Mouse (Mus musculus): ENCODE results near the gene Brpf3. TPM values are rescaled to one million over a fixed set of nuclear protein-coding genes. Genes with fewer than 3 reads are reported as not detected.
"Not testable (repeated sequence)": the region's sequence is repeated elsewhere in the genome, so short reads cannot be mapped to it uniquely, and the experiment has no call there.

The Brpf3 gene
- polyA plus RNA-seq, 1 experiment from 2014 or later, result 8.1 TPM

DNA sequence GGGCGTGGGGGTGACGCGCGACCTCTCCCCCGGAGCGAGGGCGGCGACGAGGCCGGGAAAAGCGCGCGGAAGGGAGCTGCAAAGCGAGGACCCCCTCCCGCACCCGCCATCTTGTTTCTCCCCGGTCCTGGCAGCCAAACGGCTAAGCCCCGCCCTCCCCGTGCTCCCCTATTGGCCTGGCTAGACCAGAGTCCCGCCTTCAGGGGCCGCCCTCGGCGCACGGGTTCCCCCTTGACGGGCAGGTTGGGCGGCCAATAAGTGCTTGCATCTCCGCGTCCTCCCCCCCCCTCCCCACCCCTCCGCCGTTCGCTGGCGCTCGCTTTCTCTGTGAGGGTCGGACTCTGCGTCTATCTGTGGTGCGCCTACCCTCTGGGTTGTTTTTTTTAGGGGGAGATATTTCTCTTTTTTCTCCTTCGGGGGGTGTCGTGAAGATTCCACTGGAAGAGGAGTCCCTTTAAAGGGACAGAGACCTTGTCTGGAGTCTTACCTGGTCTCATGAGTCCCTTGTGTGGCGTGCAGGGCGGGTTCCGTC lies 650 bp downstream of the Brpf3 start:
- Histone ChIP-seq H3K4me3 (peak overlapping the region; percentile 86), H3K9ac (peak overlapping the region; percentile 99), H3K27me3 (no peaks in the 10 kb centered on the region), H3K4me1 (replicated peaks) (peaks cover 31% of the 10 kb centered on the region), H3K4me2 (peak overlapping the region; percentile 99), H3K27ac (replicated peaks) (peak overlapping the region; percentile 100), H3K9me3 (no peaks in the 10 kb centered on the region), H3K36me3 (peaks cover 9% of the 10 kb centered on the region)
- WGBS, result under 1% methylated on average over 32 of the region's 42 CpGs
- peak; percentile 98 for ATAC-seq (ENCODE audit: low FRiP score, low read depth)

DNA sequence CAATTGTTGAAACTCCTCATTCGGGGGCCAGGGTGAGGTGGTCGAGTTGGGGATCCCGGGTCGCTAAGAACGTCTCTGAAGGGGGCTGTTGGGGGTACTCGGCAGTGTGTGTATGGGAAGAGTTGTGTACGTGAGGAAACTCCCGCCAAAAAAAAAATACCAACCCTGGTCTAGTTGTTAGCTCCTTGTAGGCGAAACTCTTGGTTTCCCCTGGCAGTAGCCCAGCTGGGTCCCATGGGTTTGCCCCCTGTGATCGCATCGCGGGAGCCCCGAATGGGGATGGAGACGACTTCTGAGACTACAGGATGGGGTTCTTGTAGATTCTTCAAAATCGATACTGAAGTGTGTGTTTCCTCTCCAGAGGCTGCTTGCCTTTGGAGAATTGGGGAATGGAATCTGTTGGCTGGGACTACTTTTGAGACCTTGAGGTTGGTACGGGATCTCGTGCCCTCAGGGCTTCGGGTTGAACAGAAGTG lies 1.2 kb downstream of the Brpf3 start:
- H3K9me3 ChIP-seq, result no peaks in the 10 kb centered on the region
- H3K4me2 ChIP-seq, result peak overlapping the region; percentile 83
- peak overlapping the region; percentile 86 for H3K4me3 ChIP-seq
- peaks cover 14% of the 10 kb centered on the region for H3K36me3 ChIP-seq
- peak overlapping the region; percentile 100 for H3K27ac ChIP-seq (replicated peaks)
- peaks cover 31% of the 10 kb centered on the region for H3K4me1 ChIP-seq (replicated peaks)
- peak overlapping the region; percentile 67 for H3K9ac ChIP-seq
- H3K27me3 ChIP-seq, result no peaks in the 10 kb centered on the region
- ATAC-seq (ENCODE audit: low FRiP score, low read depth), result no peak
- under 1% methylated on average over 18 of the region's 18 CpGs for WGBS

DNA sequence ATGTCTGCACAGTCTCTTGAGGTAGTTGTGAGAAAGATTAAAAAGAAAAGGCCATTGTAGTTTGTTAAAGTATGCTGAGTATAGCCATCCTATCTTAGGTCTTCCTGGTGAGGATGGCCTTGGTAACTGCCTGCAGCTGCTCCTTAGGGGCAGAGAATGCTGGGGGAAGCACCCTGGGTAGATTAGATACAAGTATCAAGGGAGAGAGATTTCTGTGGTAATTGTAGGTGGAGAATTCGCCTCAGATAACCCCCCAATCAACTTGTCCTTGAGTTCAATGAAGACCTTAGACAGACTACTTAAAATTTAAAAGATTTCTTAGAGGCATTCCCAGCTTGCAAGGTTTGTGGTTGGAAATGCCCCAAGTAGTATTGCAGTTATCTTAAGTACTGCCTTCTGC lies 2.4 kb downstream of the Brpf3 start:
- 92% methylated on average over 1 of the region's 1 CpGs for WGBS
- H3K9me3 ChIP-seq, result no peaks in the 10 kb centered on the region
- no peaks in the 10 kb centered on the region for H3K27me3 ChIP-seq
- no peak overlapping the region for H3K27ac ChIP-seq (replicated peaks)
- no peak for ATAC-seq (ENCODE audit: low FRiP score, low read depth)
- no peak overlapping the region for H3K4me3 ChIP-seq
- H3K4me2 ChIP-seq, result no peak overlapping the region
- no peak overlapping the region for H3K9ac ChIP-seq
- peaks cover 20% of the 10 kb centered on the region for H3K36me3 ChIP-seq
- H3K4me1 ChIP-seq (replicated peaks), result peaks cover 31% of the 10 kb centered on the region

GRCm38 (mm10) chr17:28804973-28805372 lies 4.1 kb downstream of the Brpf3 start:
- H3K9me3 ChIP-seq, result no peaks in the 10 kb centered on the region
- no peak overlapping the region for H3K9ac ChIP-seq
- peaks cover 27% of the 10 kb centered on the region for H3K36me3 ChIP-seq
- H3K27me3 ChIP-seq, result no peaks in the 10 kb centered on the region
- 97% methylated on average over 6 of the region's 6 CpGs for WGBS
- no peak for ATAC-seq (ENCODE audit: low FRiP score, low read depth)
- no peak overlapping the region for H3K4me3 ChIP-seq
- H3K4me1 ChIP-seq (replicated peaks), result peaks cover 20% of the 10 kb centered on the region
- no peak overlapping the region for H3K27ac ChIP-seq (replicated peaks)
- H3K4me2 ChIP-seq, result no peak overlapping the region

DNA sequence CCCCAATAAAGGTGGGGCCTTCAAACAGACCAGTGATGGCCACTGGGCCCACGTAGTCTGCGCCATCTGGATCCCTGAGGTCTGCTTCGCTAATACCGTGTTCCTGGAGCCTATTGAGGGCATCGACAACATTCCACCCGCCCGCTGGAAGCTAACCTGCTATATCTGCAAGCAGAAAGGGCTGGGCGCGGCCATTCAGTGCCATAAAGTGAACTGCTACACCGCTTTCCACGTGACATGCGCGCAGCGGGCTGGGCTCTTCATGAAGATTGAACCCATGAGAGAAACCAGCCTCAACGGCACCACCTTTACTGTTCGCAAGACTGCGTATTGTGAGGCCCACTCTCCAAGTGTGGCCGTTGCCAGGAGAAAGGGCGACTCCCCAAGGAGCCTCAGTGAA lies 5.9 kb downstream of the Brpf3 start:
- H3K9ac ChIP-seq, result no peak overlapping the region
- no peak for ATAC-seq (ENCODE audit: low FRiP score, low read depth)
- peaks cover 14% of the 10 kb centered on the region for H3K4me1 ChIP-seq (replicated peaks)
- no peak overlapping the region for H3K4me3 ChIP-seq
- H3K36me3 ChIP-seq, result peaks cover 35% of the 10 kb centered on the region
- no peak overlapping the region for H3K27ac ChIP-seq (replicated peaks)
- WGBS, result 97% methylated on average over 19 of the region's 19 CpGs
- H3K4me2 ChIP-seq, result no peak overlapping the region
- no peaks in the 10 kb centered on the region for H3K27me3 ChIP-seq
- no peaks in the 10 kb centered on the region for H3K9me3 ChIP-seq

GRCm38 (mm10) chr17:28808714-28809113 lies 7.8 kb downstream of the Brpf3 start:
- no peaks in the 10 kb centered on the region for H3K9me3 ChIP-seq
- no peak overlapping the region for H3K4me2 ChIP-seq
- no peak for ATAC-seq (ENCODE audit: low FRiP score, low read depth)
- 96% methylated on average over 8 of the region's 8 CpGs for WGBS
- H3K4me3 ChIP-seq, result no peak overlapping the region
- no peaks in the 10 kb centered on the region for H3K27me3 ChIP-seq
- no peak overlapping the region for H3K9ac ChIP-seq
- H3K36me3 ChIP-seq, result peaks cover 44% of the 10 kb centered on the region
- no peaks in the 10 kb centered on the region for H3K4me1 ChIP-seq (replicated peaks)
- no peak overlapping the region for H3K27ac ChIP-seq (replicated peaks)

DNA sequence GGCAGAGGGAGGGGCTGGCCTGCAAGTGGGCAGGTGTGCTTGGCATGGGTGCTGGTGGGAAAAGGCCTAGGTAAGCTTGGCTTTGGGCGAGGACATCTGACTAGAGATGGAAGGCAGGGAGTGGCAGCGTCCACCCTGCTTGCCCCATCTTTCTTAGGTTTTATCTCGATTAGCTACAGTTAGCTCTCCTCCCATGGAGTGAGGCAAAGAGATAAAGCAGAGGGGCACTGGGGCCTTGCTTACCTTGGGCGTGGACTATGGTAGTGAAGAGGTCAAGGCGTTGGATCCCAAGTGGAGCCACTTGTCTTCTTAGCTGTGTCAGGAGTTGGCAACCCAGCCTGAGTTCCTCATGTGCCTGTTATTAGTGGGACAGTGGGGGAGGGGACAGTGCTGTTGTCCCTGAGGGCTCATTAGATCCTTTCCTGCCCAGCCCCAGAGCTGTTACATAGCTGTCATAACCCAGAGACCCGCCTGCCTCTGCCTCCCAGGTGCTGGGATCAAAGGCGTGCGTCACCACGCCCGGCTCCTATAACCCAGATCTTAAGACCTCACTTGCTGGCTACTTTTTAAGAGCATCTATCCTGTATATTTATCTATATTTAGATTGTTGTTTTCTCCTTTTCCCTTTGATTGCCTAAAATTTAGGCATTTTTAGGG lies 8.4 kb downstream of the Brpf3 start:
- no peaks in the 10 kb centered on the region for H3K9me3 ChIP-seq
- H3K4me1 ChIP-seq (replicated peaks), result no peaks in the 10 kb centered on the region
- peaks cover 47% of the 10 kb centered on the region for H3K36me3 ChIP-seq
- H3K9ac ChIP-seq, result no peak overlapping the region
- H3K4me3 ChIP-seq, result no peak overlapping the region
- 98% methylated on average over 10 of the region's 10 CpGs for WGBS
- no peak for ATAC-seq (ENCODE audit: low FRiP score, low read depth)
- H3K27me3 ChIP-seq, result no peaks in the 10 kb centered on the region
- H3K27ac ChIP-seq (replicated peaks), result no peak overlapping the region
- H3K4me2 ChIP-seq, result no peak overlapping the region

DNA sequence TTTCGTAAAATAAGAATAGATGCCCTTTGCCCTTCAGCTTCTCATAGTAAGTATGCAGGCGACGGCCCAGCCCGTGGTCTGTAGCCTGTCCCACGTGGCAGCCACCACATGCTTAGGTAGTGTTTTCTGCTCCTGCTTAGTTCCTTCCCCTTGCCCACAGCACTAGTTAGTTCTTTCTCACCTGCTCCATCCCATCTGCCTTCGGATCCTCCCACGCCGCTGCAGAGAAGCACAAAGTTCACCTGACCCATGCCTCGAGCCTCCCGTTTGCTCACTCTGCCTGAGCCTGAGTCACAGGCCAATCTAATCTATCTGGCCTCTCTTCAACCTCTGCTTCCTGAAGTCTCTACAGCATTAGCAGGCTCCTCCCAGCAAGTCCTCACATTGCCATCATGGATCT lies 11.5 kb downstream of the Brpf3 start:
- Histone ChIP-seq H3K4me3 (no peak overlapping the region), H3K36me3 (peaks cover 54% of the 10 kb centered on the region), H3K27me3 (no peaks in the 10 kb centered on the region), H3K27ac (replicated peaks) (no peak overlapping the region), H3K9ac (no peak overlapping the region), H3K4me1 (replicated peaks) (no peaks in the 10 kb centered on the region), H3K9me3 (no peaks in the 10 kb centered on the region), H3K4me2 (no peak overlapping the region)
- WGBS, result 90% methylated on average over 10 of the region's 10 CpGs
- no peak for ATAC-seq (ENCODE audit: low FRiP score, low read depth)

DNA sequence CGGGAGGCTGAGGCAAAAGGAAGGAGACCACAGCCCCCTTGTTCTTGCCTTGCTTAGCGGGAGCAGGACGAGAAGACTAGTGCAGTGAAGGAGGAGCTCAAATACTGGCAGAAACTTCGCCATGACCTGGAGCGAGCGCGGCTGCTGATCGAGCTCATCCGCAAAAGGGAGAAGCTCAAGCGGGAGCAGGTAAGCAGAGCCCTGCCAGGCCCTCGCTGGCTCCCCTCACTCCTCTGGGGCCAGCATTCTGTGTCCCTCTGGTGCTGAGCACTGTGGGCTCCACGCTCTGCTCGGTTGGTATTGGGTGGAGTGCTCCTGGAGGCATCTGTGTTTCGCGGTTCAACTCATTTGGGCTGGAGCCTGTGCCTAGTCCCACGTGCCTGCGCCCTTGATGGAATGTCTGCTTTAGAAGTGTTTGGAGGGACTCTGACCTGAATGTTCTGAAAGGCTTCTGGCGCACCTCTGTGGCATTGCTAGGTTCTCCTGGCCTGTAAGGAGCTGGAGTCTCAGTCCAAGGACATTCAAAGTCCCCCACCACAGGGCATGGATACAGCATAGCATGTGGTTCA lies 13.7 kb downstream of the Brpf3 start:
- WGBS, result 90% methylated on average over 18 of the region's 18 CpGs
- H3K27ac ChIP-seq (replicated peaks), result no peak overlapping the region
- no peak for ATAC-seq (ENCODE audit: low FRiP score, low read depth)

DNA sequence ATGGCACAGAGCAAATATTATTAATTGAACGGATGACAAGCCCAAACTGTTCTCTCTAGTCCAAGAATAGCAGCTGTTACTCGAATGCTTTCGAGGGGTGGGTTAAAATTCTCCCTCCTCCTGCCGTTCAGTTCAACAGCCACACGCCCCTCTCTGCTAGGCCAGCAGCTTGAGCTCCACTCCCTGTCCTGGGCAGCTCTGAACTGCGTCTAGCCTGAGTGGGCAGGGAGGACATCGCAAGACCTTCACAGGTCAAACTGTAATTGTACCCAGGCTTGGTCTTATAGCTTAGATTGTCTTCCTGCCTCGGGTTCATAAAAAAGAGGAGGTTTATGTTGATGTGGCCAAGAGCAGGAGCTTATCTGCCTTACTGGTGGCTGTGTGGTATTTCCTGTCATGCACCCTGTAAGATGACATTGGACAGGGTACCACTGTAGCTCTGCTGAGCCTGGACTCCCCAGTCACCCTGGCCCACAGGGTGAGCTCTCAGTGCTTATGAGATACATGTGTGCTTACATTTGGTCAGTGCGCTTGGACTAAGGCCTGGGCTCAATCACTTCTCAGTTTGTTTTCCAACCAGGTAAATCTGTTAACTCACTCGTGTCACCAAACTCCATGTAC lies 14.6 kb downstream of the Brpf3 start:
- no peak for ATAC-seq (ENCODE audit: low FRiP score, low read depth)
- Histone ChIP-seq H3K9ac (no peak overlapping the region), H3K9me3 (no peaks in the 10 kb centered on the region), H3K27ac (replicated peaks) (no peak overlapping the region), H3K4me3 (no peak overlapping the region), H3K4me2 (no peak overlapping the region), H3K27me3 (no peaks in the 10 kb centered on the region), H3K4me1 (replicated peaks) (no peaks in the 10 kb centered on the region), H3K36me3 (peaks cover 70% of the 10 kb centered on the region)
- WGBS, result 88% methylated on average over 10 of the region's 10 CpGs

More for the DNA sequence above, 13.7 kb downstream of the Brpf3 start:
- Histone ChIP-seq H3K27me3 (no peaks in the 10 kb centered on the region), H3K4me1 (replicated peaks) (no peaks in the 10 kb centered on the region), H3K9me3 (no peaks in the 10 kb centered on the region), H3K9ac (no peak overlapping the region), H3K4me3 (no peak overlapping the region), H3K36me3 (peaks cover 66% of the 10 kb centered on the region), H3K4me2 (no peak overlapping the region)

DNA sequence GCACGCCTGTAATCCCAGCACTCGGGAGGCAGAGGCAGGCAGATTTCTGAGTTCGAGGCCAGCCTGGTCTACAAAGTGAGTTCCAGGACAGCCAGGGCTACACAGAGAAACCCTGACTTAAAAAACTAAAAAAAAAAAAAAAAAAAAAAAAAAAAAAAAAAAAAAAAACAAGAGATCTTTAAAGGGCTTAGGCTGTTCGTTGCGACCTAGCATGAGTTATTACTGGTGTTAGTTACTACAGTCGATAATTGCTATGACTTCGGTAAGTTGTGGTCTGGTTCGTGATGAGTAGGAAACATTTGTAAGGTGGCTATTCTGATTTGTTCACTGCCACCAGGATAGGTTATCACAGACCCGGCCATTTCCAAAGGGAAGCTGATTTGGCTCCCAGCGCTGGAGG lies 15.4 kb downstream of the Brpf3 start:
- peaks cover 75% of the 10 kb centered on the region for H3K36me3 ChIP-seq
- 94% methylated on average over 10 of the region's 10 CpGs for WGBS

More for the DNA sequence above, 15.4 kb downstream of the Brpf3 start:
- not testable (repeated sequence) for H3K4me1 ChIP-seq (replicated peaks); H3K4me2 ChIP-seq; H3K4me3 ChIP-seq; H3K27ac ChIP-seq (replicated peaks); ATAC-seq (ENCODE audit: low FRiP score, low read depth); H3K27me3 ChIP-seq; H3K9ac ChIP-seq; H3K9me3 ChIP-seq

Measured in hindbrain, embryonic 15.5 days (tissue).